Mouse (Mus musculus) megakaryocyte, embryonic 14.5 days (primary cell): ENCODE measurements at regions not wholly inside any gene's neighbourhood (a gene's known extent, or its start where the extent isn't known, plus 50 kb on each side); places are given as distances from the start of the nearest gene placed in this dataset.
"Not testable (repeated sequence)": the region's sequence is repeated elsewhere in the genome, so short reads cannot be mapped to it uniquely, and the experiment has no call there.

ENCODE experiments used
- H3K27me3 ChIP-seq: replicated peaks from 2 replicates; pipeline ENCODE3; 2012; ENCODE audit warnings: inconsistent platforms
- H3K36me3 ChIP-seq: replicated peaks from 2 replicates; pipeline ENCODE3; 2012; ENCODE audit warnings: low read length, inconsistent platforms, mixed read lengths
- H3K4me1 ChIP-seq: 2 replicates; pipeline ENCODE4 v1.6.1; 2012; ENCODE audit warnings: inconsistent platforms
- H3K4me3 ChIP-seq: replicated peaks from 2 replicates; pipeline ENCODE3; 2012; ENCODE audit warnings: moderate library complexity, mild to moderate bottlenecking, inconsistent platforms
- H3K9me3 ChIP-seq: 2 replicates; pipeline ENCODE4 v1.6.1; 2012; ENCODE audit warnings: inconsistent platforms
- FLI1 ChIP-seq: IDR thresholded peaks from 2 replicates; pipeline ENCODE4 v1.6.1; 2012; ENCODE audit warnings: low read length, inconsistent platforms, mixed read lengths
- GATA1 ChIP-seq: IDR thresholded peaks from 3 replicates; pipeline ENCODE4 v1.6.1; 2012; ENCODE audit warnings: mixed read lengths, low read length, inconsistent platforms, borderline replicate concordance

DNA sequence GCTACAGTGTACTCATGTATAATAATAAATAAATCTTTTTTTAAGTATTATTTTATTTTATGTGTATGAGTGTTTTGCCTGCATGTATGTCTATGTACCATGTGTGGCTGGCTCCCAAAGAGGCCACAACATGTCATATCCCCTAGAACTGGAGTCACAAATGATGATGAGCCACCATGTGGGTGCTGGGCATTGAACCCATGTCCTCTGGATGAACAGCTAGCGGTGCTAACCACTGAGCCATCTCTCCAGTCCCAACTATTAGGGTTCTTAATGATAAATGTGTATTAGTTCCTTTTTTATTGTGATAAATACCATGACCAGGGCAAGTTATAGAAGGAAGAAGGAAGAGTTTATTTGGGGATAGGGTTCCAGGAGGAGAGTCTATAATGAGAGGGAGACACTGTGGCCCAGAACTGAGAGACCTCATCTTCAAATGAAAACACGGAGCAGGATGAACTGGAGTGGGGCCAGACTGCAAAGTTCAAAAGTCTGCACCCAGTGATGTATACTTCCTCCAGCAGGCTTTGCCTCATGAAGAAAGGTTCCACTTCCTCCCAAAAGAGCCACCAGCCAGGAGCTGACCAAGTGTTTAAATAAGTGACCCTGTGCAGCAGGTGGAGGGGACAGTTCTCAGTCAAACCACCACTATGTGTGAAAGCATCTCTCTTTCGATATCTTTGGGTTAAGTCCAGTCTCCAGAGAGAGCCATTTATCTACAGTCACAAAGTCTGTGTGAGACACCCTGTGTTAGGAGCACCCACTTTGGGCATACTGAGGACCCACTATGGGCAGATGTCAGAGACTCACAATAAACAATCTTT lies 69.8 kb upstream of the Cpsf6 start:
- H3K9me3 ChIP-seq: no peaks in the 10 kb centered on the region
- TF ChIP-seq GATA1 (no peak), FLI1 (no peak)
- no peak overlapping the region for H3K4me3 ChIP-seq

GRCm38 (mm10) chr10:117448783-117449182 lies 69.0 kb upstream of the Cpsf6 start:
- not testable (repeated sequence) for H3K9me3 ChIP-seq, H3K36me3 ChIP-seq, H3K4me3 ChIP-seq
- H3K27me3 ChIP-seq: peaks cover 15% of the 10 kb centered on the region
- peaks cover 14% of the 10 kb centered on the region for H3K4me1 ChIP-seq

More for the DNA sequence above, 69.8 kb upstream of the Cpsf6 start:
- Histone ChIP-seq H3K4me1 (peaks cover 14% of the 10 kb centered on the region), H3K27me3 (peaks cover 18% of the 10 kb centered on the region), H3K36me3 (no peaks in the 10 kb centered on the region)

DNA sequence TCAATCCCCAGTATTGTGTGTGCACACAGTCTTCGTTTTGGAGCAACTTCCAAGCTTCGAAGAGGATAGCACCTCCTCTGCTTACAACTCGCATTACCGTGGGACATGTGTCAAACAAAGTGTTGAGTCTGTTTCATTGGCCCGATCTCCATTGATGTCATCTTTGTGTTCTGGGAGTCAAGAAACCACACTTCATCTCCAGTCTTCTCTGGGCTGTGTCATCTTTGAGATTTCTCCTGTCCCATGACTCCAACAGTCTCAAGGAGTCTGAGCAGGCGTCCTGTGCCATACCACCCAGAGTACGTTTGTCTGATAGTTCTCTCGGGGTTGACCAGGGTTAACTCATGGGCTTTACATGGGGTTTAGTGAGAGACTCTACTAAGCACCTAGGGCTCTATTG lies 67.8 kb upstream of the Cpsf6 start:
- TF ChIP-seq FLI1: no peak
- no peak for TF ChIP-seq GATA1
- H3K4me1 ChIP-seq: peaks cover 11% of the 10 kb centered on the region
- H3K36me3 ChIP-seq: no peaks in the 10 kb centered on the region
- no peak overlapping the region for H3K4me3 ChIP-seq
- H3K9me3 ChIP-seq: peaks cover 12% of the 10 kb centered on the region
- peaks cover 7% of the 10 kb centered on the region for H3K27me3 ChIP-seq

DNA sequence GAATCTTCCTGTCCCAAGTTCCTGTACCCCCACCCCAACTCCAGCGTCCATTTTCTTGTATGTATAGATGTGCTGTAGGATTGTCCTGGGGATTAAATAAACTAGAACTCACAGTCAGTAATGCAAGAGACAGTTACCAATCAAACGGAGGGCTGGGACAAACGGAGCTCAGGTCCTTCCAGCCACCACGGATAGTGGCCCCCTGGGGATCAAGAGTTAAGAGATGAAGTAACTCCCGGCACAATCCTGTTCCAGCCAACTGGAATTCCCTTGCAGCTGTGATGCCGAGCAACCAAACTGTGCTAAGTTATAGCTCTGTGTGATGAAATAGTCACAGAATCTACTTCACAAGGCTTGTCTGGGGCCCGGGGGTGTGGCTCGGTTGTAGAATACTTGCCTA lies 67.4 kb upstream of the Cpsf6 start:
- TF ChIP-seq FLI1 (no peak), GATA1 (no peak)
- Histone ChIP-seq H3K4me3 (no peak overlapping the region), H3K36me3 (no peaks in the 10 kb centered on the region), H3K27me3 (peaks cover 4% of the 10 kb centered on the region), H3K4me1 (peaks cover 6% of the 10 kb centered on the region), H3K9me3 (peaks cover 14% of the 10 kb centered on the region)

- H3K27me3 ChIP-seq: peaks cover 4% of the 10 kb centered on the region
- H3K36me3 ChIP-seq: no peaks in the 10 kb centered on the region
- peaks cover 2% of the 10 kb centered on the region for H3K4me1 ChIP-seq
- no peak overlapping the region for H3K4me3 ChIP-seq
- TF ChIP-seq FLI1 (no peak), GATA1 (no peak)
- peaks cover 17% of the 10 kb centered on the region for H3K9me3 ChIP-seq
Measured at GRCm38 (mm10) chr10:117446776-117447175, 67.0 kb upstream of the Cpsf6 start.

- Histone ChIP-seq H3K36me3 (no peaks in the 10 kb centered on the region), H3K27me3 (peaks cover 4% of the 10 kb centered on the region), H3K4me3 (no peak overlapping the region), H3K9me3 (peaks cover 17% of the 10 kb centered on the region), H3K4me1 (no peaks in the 10 kb centered on the region; the same call in 1 of the 2 replicates)
- no peak for TF ChIP-seq GATA1
- TF ChIP-seq FLI1: no peak
Measured at GRCm38 (mm10) chr10:117445801-117446490, 66.1 kb upstream of the Cpsf6 start.

GRCm38 (mm10) chr10:117445181-117445790 lies 65.5 kb upstream of the Cpsf6 start:
- Histone ChIP-seq H3K4me3 (no peak overlapping the region), H3K27me3 (peaks cover 2% of the 10 kb centered on the region), H3K4me1 (no peaks in the 10 kb centered on the region; the same call in 1 of the 2 replicates), H3K36me3 (no peaks in the 10 kb centered on the region), H3K9me3 (peaks cover 19% of the 10 kb centered on the region)
- TF ChIP-seq GATA1 (no peak), FLI1 (no peak)

- no peaks in the 10 kb centered on the region; the same call in 1 of the 2 replicates for H3K4me1 ChIP-seq
- TF ChIP-seq GATA1 (no peak), FLI1 (no peak)
- no peaks in the 10 kb centered on the region for H3K36me3 ChIP-seq
- no peak overlapping the region for H3K4me3 ChIP-seq
- H3K27me3 ChIP-seq: no peaks in the 10 kb centered on the region
- H3K9me3 ChIP-seq: peaks cover 24% of the 10 kb centered on the region
Measured at GRCm38 (mm10) chr10:117444761-117445160, 64.9 kb upstream of the Cpsf6 start.

DNA sequence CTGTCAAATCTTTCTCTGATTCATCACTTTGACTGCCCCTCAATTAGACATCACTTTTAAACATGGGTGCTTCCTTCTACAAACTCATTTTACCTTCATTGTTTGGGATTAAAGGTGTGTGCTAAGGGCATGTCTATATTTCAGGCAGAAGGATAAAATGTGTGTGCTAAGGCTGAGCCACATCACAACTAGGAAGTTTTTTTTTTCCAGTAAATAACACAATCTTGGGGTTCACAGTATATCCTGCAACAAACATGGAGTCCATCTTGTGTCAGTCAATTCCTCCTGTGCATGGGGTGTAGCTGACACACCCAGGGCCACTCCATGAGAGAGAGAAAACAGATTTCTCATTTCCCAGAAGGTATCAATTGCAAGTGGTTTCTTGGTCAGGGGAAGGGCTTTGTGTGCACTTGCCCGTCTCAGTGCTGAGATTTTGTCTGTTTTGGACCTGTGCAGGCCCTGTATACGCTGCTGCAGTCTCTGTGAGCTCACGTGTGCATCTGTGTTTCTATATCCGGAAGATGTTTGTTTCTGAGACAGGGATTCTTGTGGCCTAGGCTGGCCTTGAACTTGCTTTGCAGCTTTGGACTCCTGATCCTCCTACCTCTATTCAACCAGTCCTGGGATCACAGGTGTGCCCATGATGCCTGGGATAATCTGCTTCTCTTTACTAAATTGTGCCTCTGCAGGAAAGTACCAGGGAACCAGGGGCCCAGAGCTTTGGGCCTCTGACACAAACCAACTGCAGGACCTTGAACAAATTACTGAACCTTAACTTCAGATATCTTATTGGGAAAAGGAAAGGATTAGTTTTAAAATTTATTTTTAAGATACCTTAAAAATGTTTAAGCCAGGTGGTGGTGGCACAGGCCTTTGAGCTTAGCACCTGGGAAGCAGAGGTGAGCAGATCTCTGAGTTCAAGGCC lies 63.9 kb upstream of the Cpsf6 start:
- TF ChIP-seq GATA1 (no peak), FLI1 (no peak)
- H3K4me1 ChIP-seq: no peaks in the 10 kb centered on the region; the same call in 1 of the 2 replicates
- no peak overlapping the region for H3K4me3 ChIP-seq
- H3K9me3 ChIP-seq: peaks cover 25% of the 10 kb centered on the region
- H3K36me3 ChIP-seq: no peaks in the 10 kb centered on the region
- H3K27me3 ChIP-seq: no peaks in the 10 kb centered on the region
